Mouse (Mus musculus): ENCODE measurements around the gene Vim. TPM values are rescaled to one million over a fixed set of nuclear protein-coding genes. Genes with fewer than 3 reads are reported as not detected.
A peak's percentile ranks its signal among the peaks of the same experiment; 100 is the strongest.
"Not testable (repeated sequence)": the region's sequence is repeated elsewhere in the genome, so short reads cannot be mapped to it uniquely, and the experiment has no call there.

Gene Vim
- polyA plus RNA-seq, 1 experiment from 2014 or later, result 91.3 TPM

GRCm38 (mm10) chr2:13582184-13582583 is 8.5 kb downstream of the Vim start:
- Histone ChIP-seq H3K9me3 (replicated peaks) (no peaks in the 10 kb centered on the region), H3K36me3 (replicated peaks) (peaks cover 6% of the 10 kb centered on the region; the same call in 1 of the 2 replicates), H3K27me3 (no peaks in the 10 kb centered on the region), H3K4me2 (no peak overlapping the region), H3K27ac (replicated peaks) (no peak overlapping the region), H3K4me3 (replicated peaks) (no peak overlapping the region), H3K4me1 (replicated peaks) (no peaks in the 10 kb centered on the region), H3K9ac (no peak overlapping the region)
- 52% methylated on average over 3 of the region's 3 CpGs for whole genome bisulfite sequencing (ENCODE audit: insufficient replicate concordance)
- ATAC-seq (ENCODE audit: insufficient read depth), result no peak

- not testable (repeated sequence) for H3K4me1 ChIP-seq (replicated peaks); H3K4me2 ChIP-seq; H3K9me3 ChIP-seq (replicated peaks); H3K27me3 ChIP-seq; H3K36me3 ChIP-seq (replicated peaks); H3K4me3 ChIP-seq (replicated peaks); H3K9ac ChIP-seq; ATAC-seq (ENCODE audit: insufficient read depth); H3K27ac ChIP-seq (replicated peaks)
These were observed 10.0 kb downstream of the Vim start for GRCm38 (mm10) chr2:13583746-13584145.

GRCm38 (mm10) chr2:13593328-13593727 is 19.6 kb downstream of the Vim start:
- Histone ChIP-seq H3K4me1 (replicated peaks) (no peaks in the 10 kb centered on the region), H3K9me3 (replicated peaks) (no peaks in the 10 kb centered on the region), H3K27me3 (no peaks in the 10 kb centered on the region; the same call in 1 of the 2 replicates), H3K9ac (no peak overlapping the region), H3K27ac (replicated peaks) (no peak overlapping the region), H3K36me3 (replicated peaks) (no peaks in the 10 kb centered on the region), H3K4me2 (no peak overlapping the region), H3K4me3 (replicated peaks) (no peak overlapping the region)
- 60% methylated on average over 4 of the region's 4 CpGs for WGBS (ENCODE audit: insufficient replicate concordance)
- ATAC-seq (ENCODE audit: insufficient read depth), result no peak

GRCm38 (mm10) chr2:13596965-13597656 is 23.4 kb downstream of the Vim start:
- WGBS (ENCODE audit: insufficient replicate concordance), result 71% methylated on average over 1 of the region's 1 CpGs
- Histone ChIP-seq H3K27me3 (no peaks in the 10 kb centered on the region), H3K9me3 (replicated peaks) (no peaks in the 10 kb centered on the region), H3K9ac (no peak overlapping the region), H3K4me3 (replicated peaks) (no peak overlapping the region), H3K36me3 (replicated peaks) (no peaks in the 10 kb centered on the region), H3K27ac (replicated peaks) (no peak overlapping the region), H3K4me1 (replicated peaks) (no peaks in the 10 kb centered on the region), H3K4me2 (no peak overlapping the region)
- ATAC-seq (ENCODE audit: insufficient read depth), result no peak

DNA sequence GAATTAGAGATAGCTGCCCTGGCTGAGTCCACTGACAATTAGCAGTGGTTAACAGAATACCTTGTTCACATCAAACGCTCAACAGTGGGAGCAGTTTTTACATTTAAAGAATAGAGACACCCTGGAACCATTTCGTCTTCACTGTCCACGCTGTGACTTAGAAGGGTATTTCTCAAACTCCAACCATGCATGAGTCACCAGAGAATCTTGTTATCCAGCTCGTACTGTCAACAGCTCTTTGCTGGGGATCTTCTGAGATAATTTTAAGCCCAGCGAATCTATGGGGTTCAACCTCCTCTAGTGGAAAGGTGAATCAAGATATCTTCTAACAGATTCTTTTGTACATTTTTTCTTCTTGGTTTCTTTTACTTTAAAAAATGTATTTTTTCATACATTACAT is 24.4 kb downstream of the Vim start:
- no peak for ATAC-seq (ENCODE audit: insufficient read depth)
- Histone ChIP-seq H3K4me3 (replicated peaks) (no peak overlapping the region), H3K36me3 (replicated peaks) (no peaks in the 10 kb centered on the region), H3K9ac (no peak overlapping the region), H3K27ac (replicated peaks) (no peak overlapping the region), H3K9me3 (replicated peaks) (no peaks in the 10 kb centered on the region), H3K27me3 (no peaks in the 10 kb centered on the region), H3K4me2 (no peak overlapping the region), H3K4me1 (replicated peaks) (peaks cover 6% of the 10 kb centered on the region)
- WGBS (ENCODE audit: insufficient replicate concordance), result 53% methylated on average over 5 of the region's 5 CpGs

DNA sequence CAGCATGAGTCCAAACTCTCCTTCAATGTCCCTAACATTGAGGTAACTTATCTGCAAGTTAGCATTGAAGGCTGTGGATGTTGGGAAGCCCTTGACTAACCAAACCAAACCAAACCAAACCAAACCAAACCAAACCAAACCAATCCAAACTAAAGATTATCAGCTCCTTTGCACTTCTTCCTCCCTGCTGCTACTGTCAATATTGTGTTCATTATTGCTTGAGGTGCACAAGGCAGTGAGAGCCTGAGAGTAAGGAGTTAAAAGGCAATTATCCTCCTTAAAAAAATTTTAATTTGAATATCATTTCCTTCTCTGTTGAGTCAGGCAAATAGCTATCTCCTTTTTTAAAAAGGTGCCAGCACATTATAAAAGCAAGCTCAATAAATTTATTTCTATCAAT is 29.4 kb downstream of the Vim start:
- H3K9me3 ChIP-seq (replicated peaks), result no peaks in the 10 kb centered on the region
- H3K27ac ChIP-seq (replicated peaks), result peak overlapping the region; percentile 64
- H3K36me3 ChIP-seq (replicated peaks), result no peaks in the 10 kb centered on the region
- no peak overlapping the region for H3K4me2 ChIP-seq
- H3K4me3 ChIP-seq (replicated peaks), result no peak overlapping the region
- ATAC-seq (ENCODE audit: insufficient read depth), result peak; percentile 52
- H3K4me1 ChIP-seq (replicated peaks), result peaks cover 21% of the 10 kb centered on the region
- H3K9ac ChIP-seq, result no peak overlapping the region
- no peaks in the 10 kb centered on the region for H3K27me3 ChIP-seq

DNA sequence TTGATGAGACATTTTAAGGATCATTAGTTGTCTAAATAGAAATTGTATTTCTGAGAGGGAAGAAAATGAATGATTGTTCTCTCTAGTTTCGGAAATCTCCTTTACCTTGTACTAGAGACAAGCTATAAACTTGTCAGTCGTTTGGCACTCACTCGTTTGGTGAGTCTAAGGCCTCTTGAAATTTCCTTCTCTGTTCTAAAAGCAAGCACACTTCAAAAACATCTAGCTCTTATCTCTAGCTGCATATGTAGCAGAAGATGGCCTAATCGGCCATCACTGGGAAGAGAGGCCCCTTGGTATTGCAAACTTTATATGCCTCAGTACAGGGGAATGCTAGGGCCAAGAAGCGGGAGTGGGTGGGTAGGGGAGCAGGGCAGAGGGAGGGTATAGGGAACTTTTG is 29.9 kb downstream of the Vim start:
- peak overlapping the region; percentile 65; the same call in 1 of the 2 replicates for H3K27ac ChIP-seq (replicated peaks)
- 16% methylated on average over 5 of the region's 5 CpGs for WGBS (ENCODE audit: insufficient replicate concordance)

DNA sequence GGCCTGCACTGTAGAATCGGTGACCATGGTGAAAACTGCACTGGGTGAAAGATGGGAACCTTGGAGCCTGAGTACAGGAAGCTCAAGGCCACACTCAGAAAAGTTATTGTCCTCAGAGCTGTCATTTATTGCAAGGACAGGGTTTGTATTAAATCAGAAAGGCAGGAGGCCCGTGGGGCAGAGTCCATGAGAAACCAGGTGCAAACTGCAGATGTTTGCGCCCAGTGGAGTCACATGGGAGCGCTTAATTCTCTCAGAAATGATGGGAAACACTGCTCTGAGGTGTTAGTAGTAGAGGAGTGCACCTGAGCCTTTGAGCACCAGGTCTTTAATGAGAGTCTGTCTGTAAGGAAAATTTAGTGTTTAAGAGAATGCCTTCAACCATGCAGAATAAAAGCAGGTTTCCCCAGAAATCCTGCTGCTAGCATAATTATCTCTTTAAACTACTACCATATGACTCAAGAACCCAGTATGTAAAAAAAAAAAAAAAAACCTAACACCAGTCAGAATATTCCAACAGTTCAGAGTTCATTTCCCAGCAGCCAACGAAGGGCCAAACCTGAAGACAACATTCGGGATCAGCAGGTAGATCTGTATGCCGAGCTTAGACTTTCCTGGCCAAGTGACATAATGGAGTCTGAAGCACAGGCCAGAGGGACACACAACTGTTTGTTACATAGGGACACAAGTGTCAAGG is 56.6 kb downstream of the Vim start:
- Histone ChIP-seq H3K4me2 (no peak overlapping the region), H3K9me3 (replicated peaks) (no peaks in the 10 kb centered on the region), H3K36me3 (replicated peaks) (no peaks in the 10 kb centered on the region), H3K27me3 (0 out of 2 replicates have a peak, but pooled peaks cover 5% of the 10 kb centered on the region), H3K4me1 (replicated peaks) (no peaks in the 10 kb centered on the region), H3K9ac (no peak overlapping the region), H3K27ac (replicated peaks) (no peak overlapping the region), H3K4me3 (replicated peaks) (no peak overlapping the region)
- 59% methylated on average over 7 of the region's 7 CpGs for WGBS (ENCODE audit: insufficient replicate concordance)
- ATAC-seq (ENCODE audit: insufficient read depth), result no peak

More for the DNA sequence above, 29.9 kb downstream of the Vim start:
- peak; percentile 95 for ATAC-seq (ENCODE audit: insufficient read depth)
- not testable (repeated sequence) for H3K9ac ChIP-seq; H3K9me3 ChIP-seq (replicated peaks); H3K36me3 ChIP-seq (replicated peaks); H3K4me3 ChIP-seq (replicated peaks); H3K27me3 ChIP-seq
- Histone ChIP-seq H3K4me2 (peak overlapping the region; percentile 42; the same call in 1 of the 2 replicates), H3K4me1 (replicated peaks) (peaks cover 21% of the 10 kb centered on the region)

Other genes with a start within 250 kb of the Vim start
- 0.06 and 0.10 TPM in 2 replicates for gene Cubn, start 82.1 kb upstream of the Vim start, polyA plus RNA-seq (2015; fragmentation: Nextera tagmentation; extraction: Ambion mirVana)
- gene Trdmt1, start 29.3 kb upstream of the Vim start, polyA plus RNA-seq (2015; fragmentation: Nextera tagmentation; extraction: Ambion mirVana), result 3.2 and 4.1 TPM in 2 replicates
- 0.02 TPM in 1 of 2 replicates, not detected in the other for gene St8sia6, start 220.1 kb downstream of the Vim start, polyA plus RNA-seq (2015; fragmentation: Nextera tagmentation; extraction: Ambion mirVana)

All from liver, embryonic 15.5 days (tissue).